Mouse (Mus musculus) myocyte (in vitro differentiated cells): ENCODE measurements around the gene Epha10.

Experiments used
- CEBPB ChIP-seq: IDR thresholded peaks from 2 replicates; pipeline ENCODE4 v1.6.1; 2011; ENCODE audit warnings: mild to moderate bottlenecking, moderate library complexity; ENCODE audit not compliant: poor library complexity, insufficient read depth, severe bottlenecking
- E2F4 ChIP-seq: IDR thresholded peaks from one replicate; pipeline ENCODE4 v1.6.1; 2011; ENCODE audit warnings: mild to moderate bottlenecking, control low read depth, moderate library complexity; ENCODE audit not compliant: insufficient read depth
- MAX ChIP-seq: IDR thresholded peaks from one replicate; pipeline ENCODE4 v1.6.1; 2011; ENCODE audit warnings: low read depth, mild to moderate bottlenecking, control low read depth
- MYOD1 ChIP-seq, 3 experiments: IDR thresholded peaks; one replicate each; pipeline ENCODE4 v1.6.1; 2011; ENCODE audit warnings: control low read depth in 2 of 3, low read depth in 2 of 3, mild to moderate bottlenecking in 2 of 3, moderate library complexity in 1 of 3; ENCODE audit not compliant: insufficient read length in 2 of 3, control insufficient read depth in 1 of 3
- MYOG ChIP-seq, 3 experiments: IDR thresholded peaks; one replicate each; pipeline ENCODE4 v1.6.1; 2011; ENCODE audit warnings: control low read depth in 2 of 3, low read depth in 2 of 3, mild to moderate bottlenecking in 2 of 3; ENCODE audit not compliant: insufficient read length in 2 of 3, control insufficient read depth in 1 of 3, insufficient read depth in 1 of 3
- POLR2A ChIP-seq: IDR thresholded peaks from one replicate; pipeline ENCODE4 v1.6.1; 2011; ENCODE audit warnings: low read depth, mild to moderate bottlenecking, control low read depth, moderate library complexity; ENCODE audit not compliant: insufficient read length
- POLR2AphosphoS2 ChIP-seq: IDR thresholded peaks from one replicate; pipeline ENCODE4 v1.6.1; 2011; ENCODE audit warnings: low read depth, control low read depth; ENCODE audit not compliant: insufficient read length
- REST ChIP-seq: IDR thresholded peaks from one replicate; pipeline ENCODE4 v1.6.1; 2011; ENCODE audit warnings: mild to moderate bottlenecking, control low read depth, moderate library complexity; ENCODE audit not compliant: insufficient read depth, insufficient read length
- TCF12 ChIP-seq: IDR thresholded peaks from one replicate; pipeline ENCODE4 v1.6.1; 2011; ENCODE audit warnings: mild to moderate bottlenecking, control low read depth; ENCODE audit not compliant: poor library complexity, insufficient read depth, severe bottlenecking
- TCF3 ChIP-seq: IDR thresholded peaks from one replicate; pipeline ENCODE4 v1.6.1; 2011; ENCODE audit warnings: low read depth, control low read depth; ENCODE audit not compliant: insufficient read length
- USF1 ChIP-seq: IDR thresholded peaks from one replicate; pipeline ENCODE4 v1.6.1; 2011; ENCODE audit warnings: low read depth, mild to moderate bottlenecking, control low read depth, moderate library complexity

DNA sequence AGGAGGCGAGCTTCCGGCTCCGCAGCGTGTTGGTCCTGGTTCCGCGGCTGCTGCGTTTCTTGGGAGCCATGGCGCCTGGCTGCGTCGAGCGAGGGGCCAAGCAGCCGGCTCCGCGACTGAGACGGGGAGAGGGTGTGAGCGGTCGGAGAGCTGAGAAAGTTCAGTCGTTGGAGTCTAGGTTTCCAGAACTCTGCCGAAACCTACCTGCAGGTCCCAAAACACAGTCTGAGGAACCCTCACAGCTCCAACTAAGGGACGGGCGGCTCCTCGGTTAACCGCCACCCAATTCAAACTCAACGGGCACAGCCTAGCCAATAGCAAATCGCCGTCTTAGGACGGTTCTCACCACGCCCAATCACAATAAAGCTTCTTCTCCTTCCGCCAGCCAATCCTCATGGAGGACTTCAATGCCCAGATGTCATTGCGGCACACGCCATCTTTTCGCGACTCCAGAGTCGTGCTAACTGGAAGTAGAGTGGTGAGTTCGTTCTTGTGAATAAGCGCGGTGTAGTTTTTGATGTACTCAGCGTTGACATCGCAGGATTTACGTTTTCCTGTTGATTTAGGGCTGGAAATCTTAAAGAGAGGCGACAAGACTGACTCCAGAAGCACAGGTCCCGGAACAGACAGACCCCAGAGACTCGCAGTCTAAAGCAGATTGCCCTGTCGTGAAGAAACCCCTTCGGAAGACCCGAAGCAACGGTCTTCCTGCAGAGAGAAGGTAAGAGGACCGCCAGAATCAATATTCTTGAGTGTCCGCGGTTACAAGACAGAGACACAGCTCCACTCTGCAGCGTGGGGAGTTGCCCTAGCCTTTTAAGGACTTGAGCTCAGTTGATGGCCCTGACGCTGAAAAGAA, 56.1 kb downstream of the Epha10 start, which contains the start of gene 9930104L06Rik:
- no peak for TF ChIP-seq TCF3
- peak; percentile 52 for TF ChIP-seq POLR2A
- TF ChIP-seq MYOD1 (IDR thresholded peaks at IDR 0.05; ENCODE audit: control insufficient read depth in 1 of 3, insufficient read length in 2 of 3, low read depth in 2 of 3), result no peak
- no peak for TF ChIP-seq MAX
- peak; percentile 97 for TF ChIP-seq E2F4
- TF ChIP-seq USF1, result no peak
- no peak for TF ChIP-seq REST
- TF ChIP-seq TCF12, result no peak
- no peak for TF ChIP-seq MYOG (IDR thresholded peaks at IDR 0.05; ENCODE audit: control insufficient read depth in 1 of 3, insufficient read depth in 1 of 3, insufficient read length in 2 of 3, low read depth in 2 of 3)
- peak; percentile 49 for TF ChIP-seq POLR2AphosphoS2
- TF ChIP-seq CEBPB, result no peak
